Mouse (Mus musculus): Measurements from ENCODE around the gene Itprid2. TPM values are rescaled to one million over a fixed set of nuclear protein-coding genes. Genes with fewer than 3 reads are reported as not detected.

Gene Itprid2
- polyA plus RNA-seq, 1 experiment from 2014 or later = 4.9 TPM

GRCm38 (mm10) chr2:79653093-79653808 is 18.1 kb downstream of the Itprid2 start:
- Histone ChIP-seq H3K4me1 (no peaks in the 10 kb centered on the region), H3K9me3 (no peaks in the 10 kb centered on the region), H3K4me2 (no peak overlapping the region), H3K9ac (no peak overlapping the region), H3K27ac (no peak overlapping the region), H3K27me3 (no peaks in the 10 kb centered on the region), H3K4me3 (replicated peaks) (no peak overlapping the region), H3K36me3 (replicated peaks) (peaks cover 10% of the 10 kb centered on the region)
- 75% methylated on average over 6 of the region's 6 CpGs for WGBS
- ATAC-seq (ENCODE audit: low FRiP score) = no peak

DNA sequence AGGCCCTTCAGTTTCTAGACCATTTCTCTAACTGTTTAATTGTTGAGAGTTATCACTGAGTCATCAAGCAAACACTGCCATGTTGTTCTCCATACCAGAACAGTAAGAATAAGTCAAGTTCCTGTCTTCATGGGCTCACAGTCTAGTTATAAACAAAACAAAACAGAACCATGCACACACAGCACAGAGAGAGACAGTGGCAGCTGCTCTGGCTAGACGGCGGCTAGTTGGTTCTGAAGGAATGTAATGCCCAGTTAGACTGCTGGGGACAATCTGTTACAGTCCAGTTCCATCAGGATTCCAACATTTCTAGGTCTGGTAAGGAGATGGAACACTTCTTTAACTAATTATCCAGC is 18.6 kb downstream of the Itprid2 start:
- 91% methylated on average over 2 of the region's 2 CpGs for WGBS
- Histone ChIP-seq H3K27ac (no peak overlapping the region), H3K4me1 (no peaks in the 10 kb centered on the region), H3K9me3 (no peaks in the 10 kb centered on the region), H3K4me2 (no peak overlapping the region), H3K9ac (no peak overlapping the region), H3K27me3 (no peaks in the 10 kb centered on the region), H3K4me3 (replicated peaks) (no peak overlapping the region), H3K36me3 (replicated peaks) (peaks cover 10% of the 10 kb centered on the region)
- no peak for ATAC-seq (ENCODE audit: low FRiP score)

GRCm38 (mm10) chr2:79657062-79657461 is 21.9 kb downstream of the Itprid2 start:
- Histone ChIP-seq H3K9ac (no peak overlapping the region), H3K4me2 (no peak overlapping the region), H3K9me3 (no peaks in the 10 kb centered on the region), H3K36me3 (replicated peaks) (peaks cover 17% of the 10 kb centered on the region), H3K27me3 (no peaks in the 10 kb centered on the region), H3K27ac (no peak overlapping the region), H3K4me1 (peaks cover 6% of the 10 kb centered on the region; the same call in 1 of the 2 replicates), H3K4me3 (replicated peaks) (no peak overlapping the region)
- ATAC-seq (ENCODE audit: low FRiP score) = no peak
- WGBS = 80% methylated on average over 8 of the region's 8 CpGs

GRCm38 (mm10) chr2:79660417-79661185 is 25.4 kb downstream of the Itprid2 start:
- Histone ChIP-seq H3K9ac (no peak overlapping the region), H3K9me3 (no peaks in the 10 kb centered on the region), H3K27ac (no peak overlapping the region), H3K4me2 (no peak overlapping the region), H3K27me3 (no peaks in the 10 kb centered on the region), H3K4me3 (replicated peaks) (no peak overlapping the region), H3K4me1 (peaks cover 6% of the 10 kb centered on the region; the same call in 1 of the 2 replicates), H3K36me3 (replicated peaks) (peaks cover 17% of the 10 kb centered on the region)
- 79% methylated on average over 12 of the region's 12 CpGs for WGBS
- no peak for ATAC-seq (ENCODE audit: low FRiP score)

DNA sequence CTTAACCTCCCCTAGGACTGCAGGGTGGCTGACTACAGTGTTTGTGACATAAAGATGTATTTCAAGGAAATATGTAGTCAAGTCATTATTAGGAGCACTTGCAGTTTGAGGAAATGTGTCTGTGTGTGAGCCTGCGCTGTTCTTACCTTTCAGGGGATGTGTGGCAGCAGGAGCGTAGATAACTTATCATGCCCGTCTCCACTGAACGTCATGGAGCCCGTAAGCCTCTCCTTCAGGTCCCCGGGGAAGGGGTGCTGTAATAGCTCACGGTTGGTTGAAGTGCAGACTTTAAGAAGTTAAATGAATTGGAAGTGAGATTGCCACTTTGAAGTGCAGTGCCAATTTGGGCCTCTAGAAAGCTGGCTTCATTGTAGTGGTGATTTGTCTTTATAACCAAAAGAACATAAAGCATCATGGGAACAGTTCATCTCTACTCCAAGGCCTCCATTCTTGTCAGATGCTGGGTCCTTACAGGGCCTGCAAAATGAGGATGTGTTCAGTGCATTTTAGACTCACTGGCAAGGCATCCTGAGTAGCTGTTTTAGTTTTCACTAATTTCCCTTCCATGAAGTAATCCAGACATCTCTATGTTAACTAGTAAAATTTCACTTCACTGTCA is 26.4 kb downstream of the Itprid2 start:
- Histone ChIP-seq H3K4me1 (peaks cover 6% of the 10 kb centered on the region; the same call in 1 of the 2 replicates), H3K4me3 (replicated peaks) (no peak overlapping the region), H3K27me3 (no peaks in the 10 kb centered on the region), H3K9me3 (no peaks in the 10 kb centered on the region), H3K36me3 (replicated peaks) (peaks cover 17% of the 10 kb centered on the region), H3K27ac (no peak overlapping the region), H3K4me2 (no peak overlapping the region), H3K9ac (no peak overlapping the region)
- WGBS = 43% methylated on average over 7 of the region's 7 CpGs
- ATAC-seq (ENCODE audit: low FRiP score) = peak; percentile 73; the same call in 1 of the 2 replicates

DNA sequence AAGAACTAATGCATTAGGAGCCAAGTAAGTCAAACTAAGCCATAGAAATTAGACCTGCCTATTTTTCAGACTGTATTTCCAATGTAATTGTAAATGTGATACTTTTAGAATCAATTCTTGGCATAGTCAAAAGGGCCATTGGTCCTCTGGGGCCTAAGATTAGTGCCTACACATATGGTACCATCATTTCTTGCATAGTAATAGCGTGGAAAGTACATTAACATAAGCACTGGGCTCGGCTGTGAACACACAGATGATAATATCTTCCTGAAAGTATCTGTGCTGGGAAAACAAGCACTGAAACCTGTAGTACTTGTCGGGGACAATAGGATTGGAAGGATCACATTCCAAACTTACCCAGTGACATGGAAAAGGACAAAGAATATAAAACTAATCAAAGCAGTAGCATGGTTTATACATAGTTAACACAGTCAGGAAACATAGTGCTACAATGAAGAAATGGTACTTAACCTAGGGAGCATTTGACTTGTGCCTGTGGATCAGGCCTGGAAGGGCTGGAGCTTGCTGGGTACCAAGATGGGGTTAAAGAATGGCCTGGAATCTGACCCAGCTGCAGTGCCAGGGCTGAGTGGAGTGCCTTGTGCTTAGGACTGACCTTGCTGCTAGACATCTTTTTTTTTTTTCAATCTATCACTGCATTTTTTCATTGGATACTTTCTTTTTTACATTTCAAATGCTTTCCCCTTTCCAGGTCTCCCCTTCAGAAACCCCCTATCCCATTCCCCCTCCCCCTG is 29.6 kb downstream of the Itprid2 start:
- Histone ChIP-seq H3K27ac (no peak overlapping the region), H3K36me3 (replicated peaks) (0 out of 2 replicates have a peak, but pooled peaks cover 6% of the 10 kb centered on the region), H3K9me3 (no peaks in the 10 kb centered on the region), H3K27me3 (no peaks in the 10 kb centered on the region), H3K9ac (no peak overlapping the region), H3K4me1 (peaks cover 6% of the 10 kb centered on the region; the same call in 1 of the 2 replicates), H3K4me2 (no peak overlapping the region), H3K4me3 (replicated peaks) (no peak overlapping the region)
- 73% methylated on average over 3 of the region's 3 CpGs for WGBS
- ATAC-seq (ENCODE audit: low FRiP score) = no peak

GRCm38 (mm10) chr2:79665492-79665891 is 30.3 kb downstream of the Itprid2 start:
- no peak for ATAC-seq (ENCODE audit: low FRiP score)
- H3K9me3 ChIP-seq = no peaks in the 10 kb centered on the region
- no peaks in the 10 kb centered on the region for H3K27me3 ChIP-seq
- H3K4me1 ChIP-seq = peaks cover 6% of the 10 kb centered on the region; the same call in 1 of the 2 replicates
- no peak overlapping the region for H3K4me3 ChIP-seq (replicated peaks)
- H3K9ac ChIP-seq = no peak overlapping the region
- H3K36me3 ChIP-seq (replicated peaks) = 0 out of 2 replicates have a peak, but pooled peaks cover 3% of the 10 kb centered on the region
- no peak overlapping the region for H3K4me2 ChIP-seq
- WGBS = 55% methylated on average over 3 of the region's 3 CpGs
- H3K27ac ChIP-seq = no peak overlapping the region

DNA sequence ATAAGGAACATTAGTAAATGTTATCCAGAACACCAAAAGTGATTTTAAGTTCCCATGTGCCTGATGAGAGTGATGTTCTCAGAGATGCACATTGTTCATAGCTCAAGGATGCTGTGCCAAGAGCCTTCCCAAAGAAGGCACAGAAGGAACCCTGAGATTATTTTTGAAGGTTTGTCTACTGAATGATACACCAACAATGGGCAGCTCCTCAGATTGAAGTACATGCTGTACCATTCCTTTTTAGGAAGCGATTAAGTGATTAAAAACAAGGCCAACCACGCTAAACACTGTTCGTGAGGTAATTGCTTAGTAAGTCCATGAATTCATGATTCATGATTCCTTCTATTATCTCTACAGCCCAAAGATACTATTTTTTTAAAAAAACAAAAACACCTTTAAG is 40.1 kb downstream of the Itprid2 start:
- no peak overlapping the region for H3K27ac ChIP-seq
- no peak overlapping the region for H3K9ac ChIP-seq
- no peaks in the 10 kb centered on the region for H3K36me3 ChIP-seq (replicated peaks)
- no peaks in the 10 kb centered on the region for H3K4me1 ChIP-seq
- no peaks in the 10 kb centered on the region for H3K27me3 ChIP-seq
- no peak overlapping the region for H3K4me3 ChIP-seq (replicated peaks)
- H3K4me2 ChIP-seq = no peak overlapping the region
- whole genome bisulfite sequencing = 84% methylated on average over 3 of the region's 3 CpGs
- no peaks in the 10 kb centered on the region for H3K9me3 ChIP-seq
- no peak for ATAC-seq (ENCODE audit: low FRiP score)

- H3K36me3 ChIP-seq (replicated peaks) = no peaks in the 10 kb centered on the region
- no peak overlapping the region for H3K9ac ChIP-seq
- no peak overlapping the region for H3K27ac ChIP-seq
- no peaks in the 10 kb centered on the region for H3K4me1 ChIP-seq
- no peak for ATAC-seq (ENCODE audit: low FRiP score)
- no peak overlapping the region for H3K4me2 ChIP-seq
- no peaks in the 10 kb centered on the region for H3K27me3 ChIP-seq
- H3K9me3 ChIP-seq = no peaks in the 10 kb centered on the region
- 86% methylated on average over 1 of the region's 1 CpGs for WGBS
- no peak overlapping the region for H3K4me3 ChIP-seq (replicated peaks)
Observed at GRCm38 (mm10) chr2:79677663-79678257, 42.6 kb downstream of the Itprid2 start.

- H3K27ac ChIP-seq = no peak overlapping the region
- no peaks in the 10 kb centered on the region for H3K9me3 ChIP-seq
- H3K4me2 ChIP-seq = no peak overlapping the region
- H3K4me3 ChIP-seq (replicated peaks) = no peak overlapping the region
- H3K36me3 ChIP-seq (replicated peaks) = no peaks in the 10 kb centered on the region
- WGBS = 93% methylated on average over 4 of the region's 4 CpGs
- H3K4me1 ChIP-seq = no peaks in the 10 kb centered on the region
- no peak for ATAC-seq (ENCODE audit: low FRiP score)
- H3K27me3 ChIP-seq = no peaks in the 10 kb centered on the region
- H3K9ac ChIP-seq = no peak overlapping the region
Observed at GRCm38 (mm10) chr2:79681672-79682071, 46.5 kb downstream of the Itprid2 start.

DNA sequence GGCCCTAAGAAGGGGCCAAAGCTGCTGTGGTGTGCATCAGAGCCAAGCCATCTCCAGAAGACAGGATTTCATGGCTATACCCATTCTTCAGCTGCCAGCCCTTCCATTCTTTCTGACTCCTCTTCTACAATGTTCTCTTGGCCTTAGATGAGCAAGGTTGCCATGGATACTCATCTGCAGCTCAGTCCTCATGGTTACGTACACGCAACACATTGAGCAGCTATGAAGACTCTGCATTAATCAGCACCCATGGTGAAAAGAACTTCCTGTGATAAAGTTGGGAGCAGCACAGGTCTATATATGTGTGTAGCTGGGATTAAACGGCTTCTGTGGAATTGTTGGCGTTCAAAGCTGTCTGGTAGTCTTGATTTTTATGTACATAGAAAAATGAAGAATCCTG is 48.1 kb downstream of the Itprid2 start:
- Histone ChIP-seq H3K4me3 (replicated peaks) (no peak overlapping the region), H3K9ac (no peak overlapping the region), H3K27ac (no peak overlapping the region), H3K9me3 (no peaks in the 10 kb centered on the region), H3K27me3 (no peaks in the 10 kb centered on the region), H3K4me1 (no peaks in the 10 kb centered on the region), H3K36me3 (replicated peaks) (no peaks in the 10 kb centered on the region), H3K4me2 (no peak overlapping the region)
- WGBS = 92% methylated on average over 4 of the region's 4 CpGs
- no peak for ATAC-seq (ENCODE audit: low FRiP score)

GRCm38 (mm10) chr2:79690838-79691237 is 55.7 kb downstream of the Itprid2 start:
- Histone ChIP-seq H3K27ac (no peak overlapping the region), H3K36me3 (replicated peaks) (no peaks in the 10 kb centered on the region), H3K4me2 (no peak overlapping the region), H3K4me3 (replicated peaks) (no peak overlapping the region), H3K27me3 (no peaks in the 10 kb centered on the region), H3K9ac (no peak overlapping the region), H3K4me1 (no peaks in the 10 kb centered on the region), H3K9me3 (no peaks in the 10 kb centered on the region)
- ATAC-seq (ENCODE audit: low FRiP score) = no peak
- 86% methylated on average over 3 of the region's 3 CpGs for WGBS

All from forebrain, embryonic 12.5 days (tissue).